Mouse (Mus musculus) intestine, embryonic 15.5 days (tissue): ENCODE measurements around the gene Atp5d. TPM values are rescaled to one million over a fixed set of nuclear protein-coding genes. Genes with fewer than 3 reads are reported as not detected.

Source experiments
- ATAC-seq: fragments of 200-750 bp; cut with Nextera tagmentation; 2 replicates; pipeline ENCODE4 v1.8.0; 2017; ENCODE audit warnings: moderate TSS enrichment, moderate library complexity
- H3K27ac ChIP-seq: fragments of 300-500 bp; sonication (generic); 2 replicates; pipeline ENCODE4 v1.5.1; 2015; ENCODE audit warnings: mild to moderate bottlenecking, inconsistent platforms
- H3K27me3 ChIP-seq: fragments of 300-500 bp; sonication (generic); replicated peaks from 2 replicates; pipeline ENCODE4 v1.6.1; 2015; ENCODE audit warnings: inconsistent platforms
- H3K36me3 ChIP-seq: fragments of 300-500 bp; sonication (generic); 2 replicates; pipeline ENCODE4 v1.6.1; 2015; ENCODE audit warnings: inconsistent platforms
- H3K4me1 ChIP-seq: fragments of 300-500 bp; sonication (generic); replicated peaks from 2 replicates; pipeline ENCODE4 v1.6.1; 2015; ENCODE audit warnings: inconsistent platforms
- H3K4me2 ChIP-seq: fragments of 300-500 bp; sonication (generic); replicated peaks from 2 replicates; pipeline ENCODE4 v1.6.1; 2015; ENCODE audit warnings: mild to moderate bottlenecking, inconsistent platforms
- H3K4me3 ChIP-seq: fragments of 300-500 bp; sonication (generic); replicated peaks from 2 replicates; pipeline ENCODE4 v1.5.1; 2015; ENCODE audit warnings: inconsistent platforms
- H3K9ac ChIP-seq: fragments of 300-500 bp; sonication (generic); 2 replicates; pipeline ENCODE4 v1.6.1; 2015; ENCODE audit warnings: inconsistent platforms
- H3K9me3 ChIP-seq: fragments of 300-500 bp; sonication (generic); 2 replicates; pipeline ENCODE4 v1.6.1; 2016; ENCODE audit warnings: inconsistent platforms
- whole genome bisulfite sequencing: fragments of 180-500 bp; shearing (Covaris S2); methylation state at CpG from one replicate; pipeline ENCODE4 v1.1.7; 2015; 5-methylcytosine and 5-hydroxymethylcytosine counted together
- polyA plus RNA-seq: library from polyadenylated mRNA; unstranded; fragments of >200 nt; fragmentation: Nextera tagmentation; extraction: Ambion mirVana; gene quantifications from 2 replicates; pipeline ENCODE4 v1.2.1, GENCODE M21; 2015

Gene Atp5d
- polyA plus RNA-seq, 1 experiment from 2014 or later = 701 TPM

DNA sequence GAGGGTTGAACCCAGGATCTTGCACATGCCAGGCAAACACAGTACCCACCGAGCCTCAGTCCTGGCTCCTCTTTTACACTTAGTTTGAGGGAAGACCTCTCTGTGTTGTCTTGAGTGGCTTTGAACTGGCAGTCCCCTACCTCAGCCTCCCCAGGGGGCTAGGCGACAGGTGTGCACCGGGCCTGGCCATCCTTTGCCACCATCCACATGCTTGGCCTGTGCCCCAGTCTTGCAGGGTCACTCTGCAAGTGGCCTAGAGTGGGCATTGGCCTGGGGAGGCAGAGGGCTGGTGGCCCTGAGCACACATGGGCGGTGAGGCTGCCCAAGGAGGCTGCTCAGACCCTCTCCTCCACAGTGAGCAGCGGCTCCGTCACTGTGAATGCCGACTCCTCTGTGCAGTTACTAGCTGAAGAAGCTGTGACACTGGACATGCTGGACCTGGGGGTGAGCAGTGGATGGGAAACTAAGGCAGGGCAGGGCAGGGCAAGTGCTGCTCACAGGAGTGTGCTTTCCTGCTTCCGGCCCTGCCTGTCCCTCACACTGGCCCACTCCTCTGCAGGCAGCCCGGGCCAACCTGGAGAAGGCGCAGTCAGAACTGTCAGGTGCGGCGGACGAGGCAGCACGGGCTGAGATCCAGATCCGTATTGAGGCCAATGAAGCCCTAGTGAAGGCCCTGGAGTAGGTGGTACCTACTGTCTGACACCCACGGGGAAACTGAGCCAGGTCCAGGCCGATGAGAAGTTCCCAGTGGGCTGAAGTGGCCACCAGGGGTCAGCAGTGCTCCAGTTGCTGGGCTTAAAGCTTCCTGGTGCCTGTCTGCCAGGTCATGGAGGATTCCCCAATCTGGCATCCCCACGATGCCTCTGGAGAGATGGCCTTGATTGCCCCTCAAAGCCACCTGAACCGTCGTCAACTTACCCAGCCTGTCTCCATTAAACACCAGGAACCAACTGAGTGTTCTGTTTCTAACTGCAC is 6.7 kb downstream of the Atp5d start:
- peak overlapping the region; percentile 20 for H3K9ac ChIP-seq
- H3K36me3 ChIP-seq = peaks cover 24% of the 10 kb centered on the region
- no peaks in the 10 kb centered on the region for H3K9me3 ChIP-seq
- ATAC-seq = no peak
- no peaks in the 10 kb centered on the region for H3K27me3 ChIP-seq
- peak overlapping the region; percentile 96 for H3K27ac ChIP-seq
- 71% methylated on average over 20 of the region's 20 CpGs for WGBS
- peak overlapping the region; percentile 80; the same call in 1 of the 2 replicates for H3K4me2 ChIP-seq
- H3K4me3 ChIP-seq = peak overlapping the region; percentile 9; the same call in 1 of the 2 replicates
- peaks cover 57% of the 10 kb centered on the region for H3K4me1 ChIP-seq

DNA sequence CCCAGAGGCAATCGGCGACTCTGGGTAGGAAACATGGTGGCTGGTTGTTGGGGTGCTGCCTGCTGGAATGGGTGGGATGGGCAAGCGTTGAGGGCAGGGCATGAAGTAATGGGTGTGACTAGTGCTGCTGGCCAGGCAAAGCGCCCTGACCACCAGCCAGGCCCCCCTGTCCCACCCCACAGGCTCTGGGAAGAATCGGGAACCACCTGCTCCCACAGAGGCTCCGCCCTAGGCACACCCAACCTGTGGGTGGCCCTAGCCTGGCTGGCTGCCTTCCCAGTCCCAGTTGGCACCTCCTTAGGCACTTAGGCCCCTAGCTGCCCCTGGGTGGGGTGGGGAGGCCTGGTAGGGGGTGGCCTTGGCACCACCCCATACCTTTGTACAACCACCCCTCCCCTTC is 7.5 kb downstream of the Atp5d start:
- Histone ChIP-seq H3K27me3 (no peaks in the 10 kb centered on the region), H3K4me1 (peaks cover 54% of the 10 kb centered on the region), H3K9me3 (no peaks in the 10 kb centered on the region), H3K9ac (peak overlapping the region; percentile 34; the same call in 1 of the 2 replicates), H3K36me3 (peaks cover 24% of the 10 kb centered on the region), H3K27ac (peak overlapping the region; percentile 96), H3K4me2 (peak overlapping the region; percentile 80; the same call in 1 of the 2 replicates), H3K4me3 (peak overlapping the region; percentile 9; the same call in 1 of the 2 replicates)
- WGBS = 65% methylated on average over 6 of the region's 6 CpGs
- no peak for ATAC-seq

DNA sequence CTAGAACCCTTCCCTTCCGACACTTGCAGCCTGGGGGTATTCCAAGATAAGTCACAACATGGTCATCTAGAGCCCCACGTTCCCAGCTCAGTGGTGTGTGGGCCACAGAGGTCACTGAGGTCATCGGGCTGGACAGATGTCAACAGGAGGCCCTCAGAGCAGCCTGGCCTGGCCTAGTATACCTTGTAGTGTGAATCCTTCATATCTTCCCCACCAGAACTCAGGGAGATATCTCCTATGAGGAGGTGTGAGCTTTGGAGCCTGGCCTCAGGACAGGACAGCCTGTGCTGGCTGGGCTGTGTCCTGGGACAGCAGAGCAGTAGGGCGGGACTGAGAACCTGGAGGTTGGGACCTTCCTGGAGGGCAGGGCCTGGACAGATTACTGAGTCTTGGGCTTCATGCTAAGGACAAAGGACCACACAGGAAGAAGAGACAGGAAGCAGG is 8.2 kb downstream of the Atp5d start:
- WGBS = 64% methylated on average over 4 of the region's 4 CpGs

DNA sequence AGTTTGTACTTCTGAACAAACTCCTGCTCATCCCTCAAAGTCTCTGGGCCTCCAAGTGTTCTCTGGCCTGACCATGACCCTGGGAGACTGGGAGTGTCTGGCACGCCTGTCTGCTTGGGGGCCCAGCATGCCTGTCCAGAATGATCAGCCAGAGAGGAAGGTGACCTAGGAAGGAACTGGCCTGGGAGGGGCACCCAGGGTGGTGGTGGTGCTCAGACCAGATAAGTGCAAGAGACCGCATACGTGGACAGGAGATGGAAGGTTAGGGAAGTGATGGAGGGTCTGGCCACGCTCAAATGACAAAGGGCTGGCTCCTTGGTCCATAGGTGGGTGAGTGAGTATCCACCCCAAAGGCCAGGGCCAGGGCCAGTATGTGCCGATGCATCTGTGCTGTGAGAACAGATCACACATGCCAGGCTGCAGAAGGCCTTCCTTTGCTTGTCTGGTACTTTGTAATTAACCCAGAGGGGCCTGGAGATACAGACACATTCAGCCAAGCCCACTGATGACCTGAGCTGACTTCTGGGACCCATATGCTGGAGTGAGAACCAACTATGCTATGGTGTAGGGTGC is 8.8 kb downstream of the Atp5d start:
- WGBS = 53% methylated on average over 5 of the region's 5 CpGs
- peak overlapping the region; percentile 96 for H3K27ac ChIP-seq
- peak overlapping the region; percentile 77; the same call in 1 of the 2 replicates for H3K9ac ChIP-seq
- H3K36me3 ChIP-seq = peaks cover 24% of the 10 kb centered on the region
- H3K4me3 ChIP-seq = peak overlapping the region; percentile 90
- ATAC-seq = no peak
- peak overlapping the region; percentile 80 for H3K4me2 ChIP-seq
- H3K9me3 ChIP-seq = no peaks in the 10 kb centered on the region
- no peaks in the 10 kb centered on the region for H3K27me3 ChIP-seq
- peaks cover 53% of the 10 kb centered on the region for H3K4me1 ChIP-seq

More for the DNA sequence above, 8.2 kb downstream of the Atp5d start:
- peak overlapping the region; percentile 4; the same call in 1 of the 2 replicates for H3K4me3 ChIP-seq
- H3K4me2 ChIP-seq = peak overlapping the region; percentile 80
- peaks cover 24% of the 10 kb centered on the region for H3K36me3 ChIP-seq
- H3K9ac ChIP-seq = peak overlapping the region; percentile 34; the same call in 1 of the 2 replicates
- H3K27me3 ChIP-seq = no peaks in the 10 kb centered on the region
- H3K9me3 ChIP-seq = no peaks in the 10 kb centered on the region
- H3K27ac ChIP-seq = peak overlapping the region; percentile 96
- ATAC-seq = no peak
- H3K4me1 ChIP-seq = peaks cover 51% of the 10 kb centered on the region

- peak within 1 kb of the TSS; percentile 90 for H3K4me3 ChIP-seq
- peaks cover 25% of the 10 kb centered on the region for H3K36me3 ChIP-seq
- H3K9me3 ChIP-seq = no peaks in the 10 kb centered on the region
- peaks cover 56% of the 10 kb centered on the region for H3K4me1 ChIP-seq
- peak within 1 kb of the TSS; percentile 96 for H3K27ac ChIP-seq
- H3K9ac ChIP-seq = peak within 1 kb of the TSS; percentile 77
- H3K27me3 ChIP-seq = no peaks in the 10 kb centered on the region
- peak; percentile 45 for ATAC-seq
- H3K4me2 ChIP-seq = peak within 1 kb of the TSS; percentile 80
- under 1% methylated on average over 41 of the region's 42 CpGs for WGBS
Observed at GRCm38 (mm10) chr10:80147719-80148601, 9.5 kb downstream of the Atp5d start, which contains the start of gene Midn. Gene Midn (plus strand): TSS chr10:80148272.

GRCm38 (mm10) chr10:80148610-80149290 is 10.3 kb downstream of the Atp5d start:
- H3K4me1 ChIP-seq = peaks cover 57% of the 10 kb centered on the region
- H3K36me3 ChIP-seq = peaks cover 31% of the 10 kb centered on the region
- peak overlapping the region; percentile 80 for H3K4me2 ChIP-seq

GRCm38 (mm10) chr10:80149291-80150225 is 11.1 kb downstream of the Atp5d start:
- WGBS = under 1% methylated on average over 88 of the region's 88 CpGs
- H3K4me3 ChIP-seq = peak overlapping the region; percentile 90
- peak overlapping the region; percentile 97 for H3K27ac ChIP-seq
- H3K4me1 ChIP-seq = peaks cover 57% of the 10 kb centered on the region
- ATAC-seq = peak; percentile 74
- H3K27me3 ChIP-seq = no peaks in the 10 kb centered on the region
- peak overlapping the region; percentile 92 for H3K4me2 ChIP-seq
- H3K36me3 ChIP-seq = peaks cover 31% of the 10 kb centered on the region
- H3K9me3 ChIP-seq = no peaks in the 10 kb centered on the region
- H3K9ac ChIP-seq = peak overlapping the region; percentile 95

More at GRCm38 (mm10) chr10:80148610-80149290, 10.3 kb downstream of the Atp5d start:
- WGBS = under 1% methylated on average over 57 of the region's 57 CpGs
- peak; percentile 50 for ATAC-seq
- no peaks in the 10 kb centered on the region for H3K9me3 ChIP-seq
- H3K27me3 ChIP-seq = no peaks in the 10 kb centered on the region
- peak overlapping the region; percentile 90 for H3K4me3 ChIP-seq
- H3K27ac ChIP-seq = peak overlapping the region; percentile 96
- H3K9ac ChIP-seq = peak overlapping the region; percentile 77

DNA sequence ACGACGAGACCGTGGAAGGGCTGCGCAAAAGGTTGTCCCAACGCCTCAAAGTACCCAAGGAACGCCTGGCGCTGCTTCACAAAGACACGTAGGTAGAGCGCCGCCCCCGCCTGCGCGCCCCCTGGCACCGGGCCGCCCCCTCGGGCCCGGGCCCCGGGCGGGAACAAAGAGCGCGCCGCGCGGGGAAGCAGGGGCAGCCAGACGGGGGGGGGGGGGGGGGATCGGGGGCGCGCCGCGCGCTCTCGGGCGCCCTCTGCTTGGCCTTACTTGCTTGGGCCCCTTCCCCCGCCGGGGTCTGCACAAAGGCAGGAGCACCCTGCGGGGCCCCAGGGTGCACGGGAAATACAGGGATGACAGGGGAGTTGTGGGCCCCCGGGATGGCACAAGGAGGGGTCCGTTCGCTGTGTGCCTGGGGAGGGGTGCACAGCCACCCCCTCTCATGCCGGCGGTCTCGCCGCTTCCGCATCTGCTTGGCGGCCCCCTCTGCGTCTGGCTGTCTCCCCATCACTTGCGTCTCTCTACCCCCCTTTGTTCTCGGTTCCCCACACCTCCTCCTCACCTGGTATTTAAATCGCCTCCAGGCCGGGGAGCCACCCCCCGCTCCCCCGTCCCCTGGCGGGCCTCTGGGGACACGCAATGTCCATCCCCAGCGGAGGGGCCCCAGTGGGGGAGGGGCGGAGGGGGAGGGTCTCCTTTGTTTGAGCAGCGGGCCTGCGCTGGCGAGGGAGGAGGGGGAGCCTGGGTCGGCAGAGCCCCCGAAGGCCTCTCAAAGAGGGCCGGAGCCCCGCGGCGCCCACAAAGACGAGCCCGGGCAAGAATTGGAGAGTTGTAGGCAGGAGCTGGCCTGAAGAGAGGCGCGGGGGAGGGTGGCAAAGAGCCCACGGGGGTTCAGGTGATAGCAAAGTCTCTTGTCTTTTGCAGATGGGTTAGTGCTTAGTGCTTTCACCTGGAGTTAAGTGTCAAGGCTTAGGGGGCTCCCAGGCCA is 12.1 kb downstream of the Atp5d start:
- Histone ChIP-seq H3K9ac (peak overlapping the region; percentile 95), H3K9me3 (no peaks in the 10 kb centered on the region), H3K36me3 (peaks cover 32% of the 10 kb centered on the region), H3K4me1 (peaks cover 59% of the 10 kb centered on the region), H3K4me3 (peak overlapping the region; percentile 90), H3K27me3 (no peaks in the 10 kb centered on the region), H3K27ac (peak overlapping the region; percentile 97), H3K4me2 (peak overlapping the region; percentile 92)
- WGBS = under 1% methylated on average over 50 of the region's 71 CpGs
- ATAC-seq = no peak

GRCm38 (mm10) chr10:80151211-80152034 is 13.0 kb downstream of the Atp5d start:
- H3K9ac ChIP-seq = peak overlapping the region; percentile 95
- peak overlapping the region; percentile 90 for H3K4me3 ChIP-seq
- peak overlapping the region; percentile 92 for H3K4me2 ChIP-seq
- H3K4me1 ChIP-seq = peaks cover 59% of the 10 kb centered on the region
- no peaks in the 10 kb centered on the region for H3K27me3 ChIP-seq
- no peaks in the 10 kb centered on the region for H3K9me3 ChIP-seq
- peak overlapping the region; percentile 97 for H3K27ac ChIP-seq
- ATAC-seq = no peak
- peaks cover 35% of the 10 kb centered on the region for H3K36me3 ChIP-seq
- WGBS = 1% methylated on average over 26 of the region's 26 CpGs
